Comparison of ENCODE assay signal across 8 mouse cellular contexts in the genomic region with DNA sequence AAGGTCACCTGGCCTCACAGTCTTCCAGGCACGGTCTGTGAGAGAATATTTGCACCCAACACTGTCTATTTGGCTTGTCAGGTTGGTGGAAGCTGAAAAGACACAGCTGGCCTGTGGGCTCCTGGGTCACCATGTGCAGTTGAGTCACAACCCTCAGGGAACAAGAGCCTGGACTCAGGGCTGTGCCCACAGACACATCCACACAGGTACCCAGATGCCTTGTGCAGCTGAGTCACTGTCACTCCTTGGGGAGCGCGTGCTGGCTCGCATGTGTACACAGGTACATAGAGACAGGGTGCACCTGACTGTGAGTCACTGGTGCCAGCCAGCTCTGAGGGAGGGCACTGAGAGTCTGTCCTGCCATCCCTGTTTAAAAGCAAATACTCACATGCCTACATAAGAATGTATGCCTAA.
DNase-seq lines count a peak whose midpoint lies in the region; ATAC-seq and TF ChIP-seq lines count a peak whose summit lies in the region.

No protein-coding gene starts in this region.

- no peak overlapping the region for H3K4me2 ChIP-seq in lung, embryonic 15.5 days
- no peak overlapping the region for H3K4me2 ChIP-seq in hindbrain, postnatal 0 days (ENCODE audit: low read depth, low read length)

- no peak overlapping the region for H3K9ac ChIP-seq in lung, embryonic 15.5 days
- H3K9ac ChIP-seq in hindbrain, postnatal 0 days (replicated peaks; ENCODE audit: low read length), result no peak overlapping the region

- peak; percentile 20; the same call in 1 of the 2 replicates for ATAC-seq in lung, embryonic 15.5 days (ENCODE audit: borderline replicate concordance, extremely low read depth, low FRiP score, low TSS enrichment)
- ATAC-seq in hindbrain, postnatal 0 days, result no peak

- H3K36me3 ChIP-seq in lung, embryonic 15.5 days, result no peaks in the 10 kb centered on the region
- no peaks in the 10 kb centered on the region for H3K36me3 ChIP-seq in hindbrain, postnatal 0 days (ENCODE audit: insufficient read depth, low read length)

- H3K27me3 ChIP-seq in lung, embryonic 15.5 days, result no peaks in the 10 kb centered on the region
- no peaks in the 10 kb centered on the region for H3K27me3 ChIP-seq in hindbrain, postnatal 0 days (ENCODE audit: insufficient read depth, low read length)

- no peak for DNase-seq in gastrocnemius, adult 2 months
- DNase-seq in gastrocnemius, postnatal 25 days, result no peak
- peak; percentile 42 for DNase-seq in A20 (ENCODE audit: low read depth, low spot score)
- DNase-seq in heart, adult 9 months (ENCODE audit: low spot score in 2 of 2), result peak; percentile 32 to 52
- no peak for DNase-seq in adrenal gland, postnatal 36 days
- DNase-seq in hindbrain, postnatal 0 days (ENCODE audit: low spot score), result no peak
- no peak for DNase-seq in left cerebral cortex, adult 8-10 months (ENCODE audit: low spot score in 2 of 2)

- H3K4me1 ChIP-seq in lung, embryonic 15.5 days, result peaks cover 27% of the 10 kb centered on the region
- 0 out of 2 replicates have a peak, but pooled peaks cover 5% of the 10 kb centered on the region for H3K4me1 ChIP-seq in hindbrain, postnatal 0 days (ENCODE audit: insufficient read depth, low read length)

- TF ChIP-seq CTCF in gastrocnemius, adult 2 months (IDR thresholded peaks at IDR 0.05), result no peak
- no peak for TF ChIP-seq CTCF in hindbrain, postnatal 0 days (IDR thresholded peaks at IDR 0.05; ENCODE audit: low read depth)

- no peak overlapping the region for H3K4me3 ChIP-seq in gastrocnemius, adult 2 months
- H3K4me3 ChIP-seq in lung, embryonic 15.5 days, result no peak overlapping the region
- no peak overlapping the region for H3K4me3 ChIP-seq in hindbrain, postnatal 0 days (ENCODE audit: low read length)

- no peaks in the 10 kb centered on the region for H3K9me3 ChIP-seq in lung, embryonic 15.5 days
- H3K9me3 ChIP-seq in hindbrain, postnatal 0 days (ENCODE audit: low read length), result no peaks in the 10 kb centered on the region

- intact Hi-C loops in gastrocnemius, adult 2 months (cut with DNase I), result loop anchor here (5.0 kb wide), 1 partner anchor 259 kb away; no protein-coding TSS in a partner anchor

- H3K27ac ChIP-seq in gastrocnemius, adult 2 months, result peak overlapping the region; percentile 83
- peak overlapping the region; percentile 77 for H3K27ac ChIP-seq in lung, embryonic 15.5 days
- no peak overlapping the region for H3K27ac ChIP-seq in hindbrain, postnatal 0 days

- WGBS in lung, embryonic 15.5 days, result 70% methylated on average over 4 of the region's 4 CpGs
- WGBS in hindbrain, postnatal 0 days, result 90% methylated on average over 4 of the region's 4 CpGs

Comparison
In these comparisons a context has a peak if more than half of its experiments do, and no peak if none do; other contexts are left out.
1. DNase-seq: peak in A20 (single experiment) and heart, adult 9 months (2 of 2); none in gastrocnemius, adult 2 months (single experiment), gastrocnemius, postnatal 25 days (single experiment), adrenal gland, postnatal 36 days (0 of 2), hindbrain, postnatal 0 days (single experiment) and left cerebral cortex, adult 8-10 months (0 of 2).